Mouse (Mus musculus) cortical plate, adult 2 months (tissue): ENCODE measurements around the gene Pxk.

Experiments used
- CTCF ChIP-seq: fragments of 200-500 bp; IDR thresholded peaks from 2 replicates; pipeline ENCODE4 v1.5.1; 2011; ENCODE audit warnings: mild to moderate bottlenecking, control low read depth, low read length; ENCODE audit not compliant: insufficient read depth; ENCODE audit errors: extremely low read depth
- POLR2A ChIP-seq: fragments of 200-500 bp; IDR thresholded peaks from 2 replicates; pipeline ENCODE4 v1.6.1; 2011; ENCODE audit warnings: mild to moderate bottlenecking, low read length, control low read depth; ENCODE audit not compliant: insufficient read depth; ENCODE audit errors: extremely low read depth

DNA sequence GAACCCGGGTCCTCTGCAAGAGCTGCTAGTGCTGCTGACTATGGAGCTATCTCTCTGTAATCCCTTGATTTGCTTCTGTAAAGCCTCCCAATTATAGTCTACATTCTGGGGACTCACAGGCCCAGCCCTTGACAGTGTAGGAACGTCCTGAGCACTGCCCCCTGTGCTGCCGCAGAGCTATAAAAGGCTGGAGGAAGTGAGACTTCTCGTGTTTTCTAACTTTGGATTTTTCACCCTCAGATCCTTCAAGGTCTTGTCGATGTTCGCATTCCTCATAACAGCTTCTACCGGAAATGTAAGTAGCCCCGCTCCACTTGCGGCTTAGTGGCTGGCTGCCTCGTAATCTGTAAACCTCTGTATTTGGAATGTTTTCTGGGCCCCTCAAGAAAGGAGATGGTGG is 48.7 kb upstream of the Pxk start:
- TF ChIP-seq CTCF (no peak), POLR2A (no peak)
